Mouse (Mus musculus): Measurements from ENCODE around the gene Slc34a1.
A peak's percentile ranks its signal among the peaks of the same experiment; 100 is the strongest.
"Not testable (repeated sequence)": the region's sequence is repeated elsewhere in the genome, so short reads cannot be mapped to it uniquely, and the experiment has no call there.

Slc34a1 gene

GRCm38 (mm10) chr13:55404853-55405782, 7.1 kb downstream of the Slc34a1 start:
- DNase-seq, result peak; percentile 51

- no peak for DNase-seq
Observed at GRCm38 (mm10) chr13:55405783-55406390, 7.9 kb downstream of the Slc34a1 start.

- no peak for DNase-seq
Observed at GRCm38 (mm10) chr13:55407341-55407740, 9.4 kb downstream of the Slc34a1 start.

- DNase-seq, result no peak
Observed at GRCm38 (mm10) chr13:55408546-55409120, 10.6 kb downstream of the Slc34a1 start.

- DNase-seq, result no peak
Observed at GRCm38 (mm10) chr13:55411826-55412225, 13.8 kb downstream of the Slc34a1 start.

GRCm38 (mm10) chr13:55412643-55413307, 14.8 kb downstream of the Slc34a1 start:
- no peak for DNase-seq

GRCm38 (mm10) chr13:55413333-55413732, 15.3 kb downstream of the Slc34a1 start:
- no peak for DNase-seq

GRCm38 (mm10) chr13:55414743-55415380, 16.9 kb downstream of the Slc34a1 start, which contains the start of gene Pfn3:
Gene Pfn3, minus strand, starts transcription at chr13:55415232.
- peak; percentile 16 for DNase-seq

GRCm38 (mm10) chr13:55418004-55418403, 20.0 kb downstream of the Slc34a1 start:
- peak; percentile 79 for DNase-seq

GRCm38 (mm10) chr13:55419142-55419541, 21.2 kb downstream of the Slc34a1 start:
- DNase-seq, result no peak

GRCm38 (mm10) chr13:55420018-55420932, 22.3 kb downstream of the Slc34a1 start:
- DNase-seq, result no peak

GRCm38 (mm10) chr13:55420933-55421800, 23.2 kb downstream of the Slc34a1 start:
- peak; percentile 50 for DNase-seq

- DNase-seq, result no peak
Observed at GRCm38 (mm10) chr13:55426613-55427012, 28.6 kb downstream of the Slc34a1 start, which contains the start of gene F12. Gene F12, minus strand, starts transcription at chr13:55426793.

GRCm38 (mm10) chr13:55429226-55429888, 31.4 kb downstream of the Slc34a1 start:
- no peak for DNase-seq

GRCm38 (mm10) chr13:55430566-55430965, 32.6 kb downstream of the Slc34a1 start:
- no peak for DNase-seq

GRCm38 (mm10) chr13:55431889-55432685, 34.1 kb downstream of the Slc34a1 start:
- DNase-seq, result no peak

- not testable (repeated sequence) for DNase-seq
Observed at GRCm38 (mm10) chr13:55437111-55437629, 39.2 kb downstream of the Slc34a1 start.

GRCm38 (mm10) chr13:55443799-55444285, 45.9 kb downstream of the Slc34a1 start:
- DNase-seq, result no peak

Data from cerebellum, adult 9-11 months (tissue).